Mouse (Mus musculus) heart, embryonic 10.5 days (tissue): ENCODE results near the gene Ltbp1. TPM values are rescaled to one million over a fixed set of nuclear protein-coding genes. Genes with fewer than 3 reads are reported as not detected.
A peak's percentile ranks its signal among the peaks of the same experiment; 100 is the strongest.

ENCODE experiments used
- DNase-seq: peaks from one replicate; pipeline ENCODE4 v3.0.0-alpha.2; 2017; ENCODE audit warnings: low spot score
- H3K27ac ChIP-seq: fragments of 300-500 bp; sonication (generic); 2 replicates; pipeline ENCODE4 v1.5.1; 2016; ENCODE audit warnings: mild to moderate bottlenecking
- H3K27me3 ChIP-seq: fragments of 300-500 bp; sonication (generic); 2 replicates; pipeline ENCODE4 v1.6.1; 2016; ENCODE audit warnings: mild to moderate bottlenecking; ENCODE audit not compliant: poor library complexity, insufficient read depth, severe bottlenecking
- H3K36me3 ChIP-seq: fragments of 300-500 bp; sonication (generic); 2 replicates; pipeline ENCODE4 v1.6.1; 2016; ENCODE audit warnings: mild to moderate bottlenecking, moderate library complexity
- H3K4me1 ChIP-seq: fragments of 300-500 bp; sonication (generic); 2 replicates; pipeline ENCODE4 v1.6.1; 2016; ENCODE audit warnings: mild to moderate bottlenecking
- H3K4me3 ChIP-seq: fragments of 300-500 bp; sonication (generic); 2 replicates; pipeline ENCODE4 v1.5.1; 2016; ENCODE audit warnings: mild to moderate bottlenecking, moderate library complexity
- H3K9me3 ChIP-seq: fragments of 300-500 bp; sonication (generic); 2 replicates; pipeline ENCODE4 v1.6.1; 2016; ENCODE audit warnings: mild to moderate bottlenecking, moderate library complexity
- WGBS: fragments of 180-500 bp; shearing (Covaris S2); methylation state at CpG from one replicate; pipeline ENCODE4 v1.1.7; 2016; 5-methylcytosine and 5-hydroxymethylcytosine counted together
- polyA plus RNA-seq: library from polyadenylated mRNA; unstranded; fragments of >200 nt; fragmentation: Nextera tagmentation; extraction: Ambion mirVana; gene quantifications from 2 replicates; pipeline ENCODE4 v1.2.1, GENCODE M21; 2016

Gene Ltbp1
- polyA plus RNA-seq, 1 experiment from 2014 or later = 29.7 TPM

GRCm38 (mm10) chr17:75380167-75380566, 374.8 kb downstream of the Ltbp1 start:
- Histone ChIP-seq H3K36me3 (peaks cover 14% of the 10 kb centered on the region; the same call in 1 of the 2 replicates), H3K4me1 (peaks cover 5% of the 10 kb centered on the region; the same call in 1 of the 2 replicates), H3K9me3 (no peaks in the 10 kb centered on the region), H3K27me3 (no peaks in the 10 kb centered on the region), H3K4me3 (no peak overlapping the region), H3K27ac (no peak overlapping the region)
- no peak for DNase-seq
- WGBS = 37% methylated on average over 2 of the region's 2 CpGs

GRCm38 (mm10) chr17:75388402-75388801, 383.0 kb downstream of the Ltbp1 start:
- peaks cover 21% of the 10 kb centered on the region for H3K36me3 ChIP-seq
- H3K4me3 ChIP-seq = no peak overlapping the region
- no peak for DNase-seq
- H3K27me3 ChIP-seq = no peaks in the 10 kb centered on the region
- no peaks in the 10 kb centered on the region for H3K4me1 ChIP-seq
- H3K27ac ChIP-seq = no peak overlapping the region
- no peaks in the 10 kb centered on the region for H3K9me3 ChIP-seq
- WGBS = 84% methylated on average over 4 of the region's 4 CpGs

GRCm38 (mm10) chr17:75390142-75390541, 384.8 kb downstream of the Ltbp1 start:
- 92% methylated on average over 10 of the region's 10 CpGs for WGBS
- Histone ChIP-seq H3K4me3 (no peak overlapping the region), H3K27me3 (no peaks in the 10 kb centered on the region)

GRCm38 (mm10) chr17:75391429-75392192, 386.2 kb downstream of the Ltbp1 start:
- 83% methylated on average over 6 of the region's 6 CpGs for WGBS
- DNase-seq = no peak
- no peak overlapping the region for H3K27ac ChIP-seq
- H3K4me3 ChIP-seq = no peak overlapping the region
- peaks cover 13% of the 10 kb centered on the region for H3K36me3 ChIP-seq
- no peaks in the 10 kb centered on the region for H3K9me3 ChIP-seq
- no peaks in the 10 kb centered on the region for H3K4me1 ChIP-seq
- no peaks in the 10 kb centered on the region for H3K27me3 ChIP-seq

More at GRCm38 (mm10) chr17:75390142-75390541, 384.8 kb downstream of the Ltbp1 start:
- Histone ChIP-seq H3K36me3 (peaks cover 18% of the 10 kb centered on the region), H3K27ac (no peak overlapping the region), H3K4me1 (no peaks in the 10 kb centered on the region), H3K9me3 (no peaks in the 10 kb centered on the region)
- no peak for DNase-seq

GRCm38 (mm10) chr17:75406405-75406804, 401.0 kb downstream of the Ltbp1 start:
- no peaks in the 10 kb centered on the region for H3K27me3 ChIP-seq
- no peak for DNase-seq
- no peaks in the 10 kb centered on the region for H3K9me3 ChIP-seq
- H3K4me1 ChIP-seq = no peaks in the 10 kb centered on the region
- H3K36me3 ChIP-seq = no peaks in the 10 kb centered on the region
- no peak overlapping the region for H3K4me3 ChIP-seq
- 63% methylated on average over 4 of the region's 4 CpGs for WGBS
- H3K27ac ChIP-seq = no peak overlapping the region

- no peak for DNase-seq
- Histone ChIP-seq H3K27ac (no peak overlapping the region), H3K4me1 (0 out of 2 replicates have a peak, but pooled peaks cover 3% of the 10 kb centered on the region), H3K9me3 (0 out of 2 replicates have a peak, but pooled peaks cover 5% of the 10 kb centered on the region), H3K27me3 (no peaks in the 10 kb centered on the region), H3K4me3 (no peak overlapping the region), H3K36me3 (no peaks in the 10 kb centered on the region)
- 68% methylated on average over 3 of the region's 3 CpGs for WGBS
Observed at GRCm38 (mm10) chr17:75416861-75417260, 411.5 kb downstream of the Ltbp1 start.

- Histone ChIP-seq H3K27me3 (no peaks in the 10 kb centered on the region), H3K4me1 (peaks cover 27% of the 10 kb centered on the region), H3K9me3 (no peaks in the 10 kb centered on the region), H3K27ac (no peak overlapping the region), H3K36me3 (0 out of 2 replicates have a peak, but pooled peaks cover under 1% of the 10 kb centered on the region), H3K4me3 (no peak overlapping the region)
- DNase-seq = no peak
- 94% methylated on average over 2 of the region's 2 CpGs for WGBS
Observed at GRCm38 (mm10) chr17:75434152-75434551, 428.8 kb downstream of the Ltbp1 start.

GRCm38 (mm10) chr17:75434871-75435270, 429.5 kb downstream of the Ltbp1 start:
- Histone ChIP-seq H3K4me1 (peaks cover 27% of the 10 kb centered on the region), H3K27ac (no peak overlapping the region), H3K27me3 (no peaks in the 10 kb centered on the region), H3K9me3 (no peaks in the 10 kb centered on the region), H3K36me3 (0 out of 2 replicates have a peak, but pooled peaks cover 2% of the 10 kb centered on the region), H3K4me3 (no peak overlapping the region)
- 69% methylated on average over 3 of the region's 3 CpGs for WGBS
- no peak for DNase-seq

GRCm38 (mm10) chr17:75435599-75435998, 430.2 kb downstream of the Ltbp1 start, which contains the start of gene Rasgrp3:
Gene Rasgrp3 (plus strand): TSS chr17:75435896.
- Histone ChIP-seq H3K9me3 (no peaks in the 10 kb centered on the region), H3K27me3 (no peaks in the 10 kb centered on the region), H3K27ac (peak within 1 kb of the TSS; percentile 73; the same call in 1 of the 2 replicates), H3K4me3 (peak within 1 kb of the TSS; percentile 41), H3K4me1 (peaks cover 27% of the 10 kb centered on the region), H3K36me3 (0 out of 2 replicates have a peak, but pooled peaks cover 2% of the 10 kb centered on the region)
- DNase-seq = no peak
- WGBS = 38% methylated on average over 6 of the region's 6 CpGs

- no peak for DNase-seq
- 61% methylated on average over 8 of the region's 8 CpGs for WGBS
- peak overlapping the region; percentile 41 for H3K4me3 ChIP-seq
- no peaks in the 10 kb centered on the region for H3K9me3 ChIP-seq
- H3K4me1 ChIP-seq = peaks cover 27% of the 10 kb centered on the region
- no peaks in the 10 kb centered on the region for H3K27me3 ChIP-seq
- peak overlapping the region; percentile 73; the same call in 1 of the 2 replicates for H3K27ac ChIP-seq
- 0 out of 2 replicates have a peak, but pooled peaks cover 2% of the 10 kb centered on the region for H3K36me3 ChIP-seq
Observed at GRCm38 (mm10) chr17:75436095-75436494, 430.7 kb downstream of the Ltbp1 start.

GRCm38 (mm10) chr17:75436819-75437218, 431.5 kb downstream of the Ltbp1 start:
- H3K36me3 ChIP-seq = 0 out of 2 replicates have a peak, but pooled peaks cover 2% of the 10 kb centered on the region
- H3K4me1 ChIP-seq = peaks cover 27% of the 10 kb centered on the region
- DNase-seq = no peak
- 50% methylated on average over 6 of the region's 6 CpGs for WGBS
- no peaks in the 10 kb centered on the region for H3K27me3 ChIP-seq
- H3K27ac ChIP-seq = peak overlapping the region; percentile 73; the same call in 1 of the 2 replicates
- H3K9me3 ChIP-seq = no peaks in the 10 kb centered on the region
- peak overlapping the region; percentile 41; the same call in 1 of the 2 replicates for H3K4me3 ChIP-seq

- no peaks in the 10 kb centered on the region for H3K9me3 ChIP-seq
Observed at GRCm38 (mm10) chr17:75437239-75437750, 431.9 kb downstream of the Ltbp1 start.

GRCm38 (mm10) chr17:75438162-75438561, 432.8 kb downstream of the Ltbp1 start:
- Histone ChIP-seq H3K27ac (0 out of 2 replicates have a peak overlapping the region, but pooled peaks have one; percentile 52), H3K4me1 (peaks cover 31% of the 10 kb centered on the region), H3K27me3 (no peaks in the 10 kb centered on the region), H3K9me3 (no peaks in the 10 kb centered on the region), H3K36me3 (0 out of 2 replicates have a peak, but pooled peaks cover 2% of the 10 kb centered on the region), H3K4me3 (no peak overlapping the region)
- no peak for DNase-seq
- WGBS = 31% methylated on average over 5 of the region's 5 CpGs

More at GRCm38 (mm10) chr17:75437239-75437750, 431.9 kb downstream of the Ltbp1 start:
- no peak for DNase-seq
- H3K27ac ChIP-seq = peak overlapping the region; percentile 57; the same call in 1 of the 2 replicates
- no peaks in the 10 kb centered on the region for H3K27me3 ChIP-seq
- peak overlapping the region; percentile 41; the same call in 1 of the 2 replicates for H3K4me3 ChIP-seq
- 52% methylated on average over 11 of the region's 11 CpGs for WGBS
- H3K36me3 ChIP-seq = 0 out of 2 replicates have a peak, but pooled peaks cover 2% of the 10 kb centered on the region
- H3K4me1 ChIP-seq = peaks cover 27% of the 10 kb centered on the region
